Mouse (Mus musculus): Measurements from ENCODE around the gene Zfp683.

GRCm38 (mm10) chr4:134041317-134042123, 12.1 kb upstream of the Zfp683 start:
- TF ChIP-seq CTCF (IDR thresholded peaks at IDR 0.05; ENCODE audit: low read depth): no peak
- no peak for TF ChIP-seq EP300 (IDR thresholded peaks at IDR 0.05; ENCODE audit: low read depth)

All from liver, postnatal 0 days (tissue).